Mouse (Mus musculus) cerebellum, adult 11-12 months (tissue): ENCODE measurements around the gene Synj2.

Source experiments
- DNase-seq: peaks from one replicate; pipeline ENCODE4 v3.0.0; 2022

Synj2 gene

DNA sequence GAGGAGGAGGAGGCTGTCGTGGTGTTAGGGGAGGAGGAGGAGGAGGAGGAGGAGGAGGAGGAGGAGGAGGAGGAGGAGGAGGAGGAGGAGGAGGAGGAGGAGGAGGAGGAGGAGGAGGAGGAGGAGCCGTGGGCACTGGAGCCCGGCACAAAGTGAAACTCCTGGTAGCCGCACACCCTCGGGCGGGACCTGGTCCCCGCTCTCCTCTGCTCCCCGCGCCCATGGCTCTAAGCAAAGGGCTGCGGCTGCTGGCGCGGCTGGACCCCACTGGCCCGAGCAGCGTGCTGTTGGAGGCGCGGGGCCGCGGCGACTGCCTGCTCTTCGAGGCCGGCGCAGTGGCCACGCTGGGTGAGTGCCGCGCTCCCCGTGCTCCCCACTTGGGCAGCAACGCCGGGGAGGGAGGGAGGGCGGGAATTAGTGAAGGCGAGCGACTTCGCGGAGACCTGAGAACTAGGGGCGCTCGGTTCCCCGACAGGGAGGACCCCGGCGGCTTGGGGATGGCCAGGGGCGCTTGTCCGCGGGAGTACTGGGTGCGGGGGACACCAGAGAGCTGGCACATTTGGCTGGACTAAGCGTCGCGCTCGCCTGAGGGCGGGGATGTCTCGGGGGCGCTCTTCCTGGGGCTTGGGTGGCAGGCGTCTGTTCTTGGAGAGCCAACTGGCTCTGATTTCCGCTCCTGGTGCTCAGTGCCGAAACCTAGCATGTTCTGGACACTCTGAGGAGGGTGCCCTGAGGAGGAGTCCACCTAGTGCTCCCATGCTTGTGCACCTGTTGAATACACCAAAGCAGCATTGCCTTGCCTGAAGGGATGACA lies at the start of gene Synj2:
Synj2 (plus strand) TSS at position 51 of the 814 bp plus-strand sequence.
- DNase-seq = peak; percentile 43

DNA sequence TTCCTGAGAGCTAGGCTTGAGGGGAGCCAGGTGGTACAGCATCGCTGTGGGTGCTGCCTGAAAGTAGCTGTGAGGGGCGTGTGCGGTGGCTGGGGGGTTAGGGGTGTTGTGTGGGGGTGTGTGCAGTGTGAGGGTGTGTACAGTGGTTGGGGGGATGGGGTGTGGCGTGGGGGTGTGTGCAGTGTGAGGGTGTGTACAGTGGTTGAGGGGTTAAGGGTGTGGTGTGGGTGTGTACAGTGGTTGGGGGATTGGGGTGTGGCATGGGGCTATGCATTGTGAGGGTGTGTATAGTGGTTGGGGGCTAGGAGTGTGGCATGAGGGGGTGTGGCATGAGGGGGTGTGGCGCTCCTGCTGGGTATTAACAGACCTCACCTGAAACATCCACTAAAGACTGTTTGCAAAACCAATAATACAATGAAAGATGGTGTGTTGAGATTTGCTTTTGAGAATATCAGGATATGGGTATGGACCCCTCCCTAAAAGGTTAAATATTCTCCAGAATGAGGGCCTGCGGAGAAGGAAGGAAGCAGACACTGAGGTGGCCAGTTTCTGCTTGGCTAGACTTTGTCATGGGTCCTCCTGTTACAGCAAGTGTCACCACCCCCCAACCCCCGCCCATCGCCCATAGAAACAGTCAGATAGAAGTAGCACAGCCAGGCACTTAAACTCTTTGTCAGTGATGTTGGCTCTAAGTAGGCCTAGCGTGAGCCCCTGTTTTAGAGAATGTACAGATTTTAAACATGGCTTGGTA lies 49.0 kb upstream of the Synj2 start:
- DNase-seq = no peak

DNA sequence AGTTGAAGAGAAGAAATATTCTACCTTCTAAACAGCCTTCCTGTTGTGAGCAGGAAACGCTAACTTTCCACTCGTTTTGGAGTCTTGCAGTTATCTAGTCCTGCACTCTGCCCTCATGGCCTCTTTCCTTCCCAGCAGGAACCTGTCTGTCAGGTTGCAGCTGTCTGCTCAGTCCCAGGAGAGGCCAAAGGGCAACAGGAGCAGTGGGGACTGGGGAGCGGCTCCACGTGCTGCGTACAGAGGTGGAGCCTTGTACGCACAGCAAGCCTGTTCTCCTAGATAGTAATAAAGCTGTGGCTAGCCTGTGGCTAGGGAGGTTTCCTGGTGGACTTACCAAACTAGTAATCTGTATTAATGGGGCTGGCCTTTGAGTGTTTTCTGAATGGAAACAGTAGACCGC lies 48.0 kb upstream of the Synj2 start:
- no peak for DNase-seq

DNA sequence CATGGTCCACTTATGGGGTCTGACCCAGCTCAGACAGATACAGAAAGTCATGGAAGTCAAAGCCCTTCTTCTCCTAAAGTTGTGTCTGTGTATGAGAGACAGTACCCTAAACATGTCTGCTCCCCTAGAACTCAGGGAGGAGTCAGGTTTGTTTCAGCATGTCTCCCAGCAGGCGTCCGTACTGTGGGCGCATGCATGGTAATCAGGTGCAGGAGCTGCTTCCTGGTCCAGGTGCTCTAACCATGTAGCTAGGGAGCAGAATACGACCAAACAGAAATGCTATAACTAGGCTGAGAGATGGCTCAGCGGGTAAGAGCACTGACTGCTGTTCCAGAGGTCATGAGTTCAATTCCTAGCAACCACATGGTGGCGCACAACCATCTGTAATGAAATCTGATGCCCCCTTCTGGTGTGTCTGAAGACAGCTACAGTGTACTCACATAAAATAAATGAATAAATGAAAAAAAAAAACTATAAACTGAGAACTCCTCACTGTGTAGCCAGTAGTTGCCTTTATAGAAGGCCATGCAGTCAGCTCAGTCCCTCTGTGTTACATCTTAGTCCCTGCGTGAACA lies 47.4 kb upstream of the Synj2 start:
- no peak for DNase-seq

DNA sequence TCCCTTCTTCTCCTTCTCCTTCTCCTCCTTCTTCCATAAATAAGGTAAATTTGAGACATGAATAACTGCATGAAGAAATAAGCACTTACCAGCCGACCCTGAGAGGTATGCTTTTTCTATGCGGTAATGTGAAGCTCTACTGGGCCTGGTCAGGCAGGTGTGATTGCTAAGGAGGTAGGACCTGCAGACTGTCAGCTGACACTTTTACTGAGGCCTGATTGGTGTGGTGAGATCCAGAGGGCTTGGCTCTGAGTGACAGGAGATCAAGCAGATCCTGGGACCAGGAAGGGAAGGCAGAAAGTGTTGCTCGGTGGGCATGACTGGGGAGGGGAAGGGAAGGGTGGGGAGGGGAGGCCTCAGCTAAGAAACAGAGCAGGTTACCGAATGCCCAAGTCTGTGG lies 45.0 kb upstream of the Synj2 start:
- DNase-seq = no peak

DNA sequence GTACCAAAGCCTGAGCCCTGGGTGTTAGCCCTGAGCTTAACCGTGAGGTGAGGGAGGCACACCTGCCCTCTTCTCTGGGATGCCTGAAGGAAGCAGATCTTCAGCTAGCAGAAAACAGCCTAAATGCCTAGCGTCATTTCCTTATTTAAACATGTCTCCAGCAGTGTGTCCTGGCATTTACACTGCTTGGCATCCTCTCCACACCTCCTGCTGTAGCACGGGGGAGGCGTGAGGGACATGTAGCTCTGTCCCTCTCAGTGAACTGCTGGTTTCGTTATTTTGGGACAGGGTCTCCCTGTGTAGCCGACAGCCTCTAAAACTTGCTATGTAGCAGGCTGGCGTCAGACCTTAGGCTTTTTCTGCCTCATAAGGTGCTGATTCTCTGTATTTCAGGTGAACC lies 44.5 kb upstream of the Synj2 start:
- DNase-seq = peak; percentile 26

DNA sequence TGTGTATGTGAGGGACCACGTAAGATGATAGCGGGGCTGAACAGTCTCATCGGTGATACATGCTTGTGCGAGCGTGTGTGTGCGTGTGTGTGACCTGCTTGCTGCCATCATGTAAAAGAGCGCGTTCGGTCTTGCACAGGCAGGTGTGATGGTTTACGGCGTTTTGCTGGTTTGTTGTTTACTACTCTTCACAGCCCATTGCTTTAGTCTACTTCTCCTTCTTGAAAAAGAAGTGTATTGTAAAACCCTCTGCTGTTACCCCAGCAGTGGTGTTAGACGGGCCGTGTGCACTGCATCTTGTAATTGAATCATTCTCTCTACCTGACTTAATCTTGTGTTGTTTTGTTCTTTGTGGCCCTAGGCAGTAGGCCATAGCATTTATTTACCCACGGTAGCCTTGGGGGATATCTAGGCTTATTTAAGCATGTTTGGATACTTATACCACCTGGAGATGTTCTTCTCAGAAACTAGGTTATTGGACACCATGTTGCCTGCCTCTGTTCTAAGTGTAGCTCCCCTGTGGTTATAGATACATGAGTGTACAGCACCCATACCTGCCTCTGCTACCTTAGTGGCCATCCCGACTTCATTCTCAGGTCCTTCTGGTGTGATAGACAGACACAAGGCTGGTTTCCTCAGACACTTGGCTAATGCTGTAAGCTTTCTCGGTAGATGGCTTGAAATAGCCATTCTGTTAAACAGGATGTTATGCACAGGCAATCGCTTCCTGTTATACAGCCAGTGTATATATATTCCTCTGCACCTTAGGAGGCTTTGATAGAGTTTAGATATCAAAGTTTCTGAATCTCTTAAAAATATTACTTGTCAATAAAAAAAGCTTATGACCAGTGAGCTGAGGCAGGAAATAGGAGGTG lies 43.5 kb upstream of the Synj2 start:
- no peak for DNase-seq

DNA sequence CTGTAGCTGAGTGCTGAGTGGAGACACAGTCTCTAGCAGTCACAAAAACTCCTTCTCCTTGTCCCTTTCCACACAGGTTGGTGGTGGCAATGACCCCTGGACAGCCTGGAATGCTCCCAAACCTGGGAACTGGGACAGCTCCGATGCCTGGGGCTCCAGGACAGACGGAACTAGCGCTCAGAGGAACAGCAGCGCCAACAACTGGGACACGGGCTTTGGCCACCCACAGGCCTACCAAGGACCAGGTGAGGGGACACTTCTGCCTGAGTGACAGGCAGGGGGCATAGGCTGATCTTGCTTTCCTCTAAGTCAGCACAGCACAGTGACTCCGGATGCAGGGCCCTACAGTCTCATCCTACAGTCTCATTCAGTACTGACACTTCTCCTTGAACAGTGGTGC lies 41.8 kb upstream of the Synj2 start:
- no peak for DNase-seq

DNA sequence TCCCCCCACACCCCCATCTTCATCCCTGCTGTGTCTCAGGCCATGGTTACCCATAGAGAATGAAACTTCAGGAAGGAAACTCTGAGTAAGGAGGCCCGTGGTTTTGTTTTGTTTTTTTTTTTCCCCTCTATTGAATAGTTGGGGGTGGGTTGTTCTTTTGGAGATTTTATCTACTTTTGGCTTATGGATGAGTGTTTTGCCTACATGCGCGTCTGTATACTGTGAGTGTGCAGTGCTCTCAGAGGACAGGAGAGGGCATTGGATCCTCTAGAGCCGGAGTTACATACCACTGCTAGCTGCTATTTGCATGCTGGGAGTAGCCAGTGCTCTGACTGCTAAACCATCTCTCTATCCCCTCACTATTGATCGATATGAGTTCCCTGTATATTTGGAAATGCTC lies 39.7 kb upstream of the Synj2 start:
- no peak for DNase-seq

DNA sequence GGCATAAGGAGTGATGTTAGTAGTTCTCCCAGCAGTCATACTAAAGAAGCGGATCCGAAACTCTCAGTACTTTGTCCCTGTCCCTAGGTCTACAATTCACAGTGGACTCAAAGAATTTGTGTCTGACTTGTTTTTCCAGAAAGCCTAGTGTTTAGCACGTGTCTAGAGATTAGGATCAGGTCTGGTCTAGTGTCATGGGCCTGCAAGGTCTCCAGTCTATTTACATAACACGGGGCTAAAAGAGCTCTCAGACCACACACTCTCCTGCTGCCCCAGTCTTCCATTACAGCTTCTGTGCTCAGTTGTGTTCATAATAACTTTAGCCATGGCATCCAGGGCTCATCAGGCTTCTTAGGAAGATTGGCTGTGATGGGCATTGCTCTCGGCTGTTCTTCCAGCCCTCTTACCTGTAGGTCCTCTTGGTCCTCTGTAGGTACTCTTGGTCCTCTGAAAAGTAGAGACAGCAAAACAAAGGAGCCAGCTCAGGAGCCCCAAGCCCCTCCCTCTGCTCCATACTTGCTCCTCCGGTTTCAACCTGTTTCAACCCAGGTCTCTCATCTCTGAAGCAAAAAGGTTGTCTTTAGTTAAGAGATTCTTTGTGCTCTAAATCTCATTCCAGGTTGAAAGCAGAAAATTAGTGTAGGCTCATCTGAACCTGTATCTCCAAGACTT lies 37.3 kb upstream of the Synj2 start:
- DNase-seq = no peak

DNA sequence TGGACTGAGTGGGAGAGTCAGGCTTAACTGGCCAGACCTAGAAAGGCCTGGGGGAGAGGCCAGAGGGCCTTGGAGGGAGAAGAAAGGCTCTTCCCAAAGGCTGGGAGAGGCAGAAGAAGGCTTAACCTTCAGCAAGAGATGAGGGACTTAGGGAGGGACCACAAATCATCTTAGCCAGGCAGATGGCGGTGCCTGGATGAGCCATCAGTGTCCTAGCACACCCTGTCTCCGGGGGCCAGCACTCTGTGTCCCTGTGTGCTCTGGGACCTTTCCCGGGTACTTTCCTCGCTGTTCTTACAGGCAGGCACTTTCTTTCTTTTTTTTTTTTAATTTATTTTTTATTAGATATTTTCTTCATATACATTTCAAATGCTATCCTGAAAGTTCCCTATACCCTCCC lies 31.4 kb upstream of the Synj2 start:
- no peak for DNase-seq

DNA sequence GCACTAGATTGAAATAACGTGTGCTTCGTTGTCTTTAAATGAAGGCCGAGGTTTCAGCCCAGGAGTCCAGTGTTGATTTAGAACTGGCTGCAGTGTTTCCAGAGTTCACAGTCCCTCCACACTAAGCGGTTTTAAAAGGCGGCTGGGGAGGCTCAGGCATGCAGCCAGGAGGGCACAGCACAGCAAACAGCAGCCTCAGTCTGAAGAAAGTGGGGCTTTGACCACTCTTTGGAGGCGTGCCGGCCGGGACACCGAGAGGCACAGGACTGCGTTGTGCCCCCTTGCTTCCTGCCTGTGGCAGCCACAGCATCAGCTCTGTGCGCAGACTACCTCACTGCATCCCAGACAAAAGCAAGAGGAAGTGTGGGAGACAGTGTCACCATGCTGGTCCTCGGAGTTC lies 29.5 kb upstream of the Synj2 start:
- DNase-seq = peak; percentile 27

DNA sequence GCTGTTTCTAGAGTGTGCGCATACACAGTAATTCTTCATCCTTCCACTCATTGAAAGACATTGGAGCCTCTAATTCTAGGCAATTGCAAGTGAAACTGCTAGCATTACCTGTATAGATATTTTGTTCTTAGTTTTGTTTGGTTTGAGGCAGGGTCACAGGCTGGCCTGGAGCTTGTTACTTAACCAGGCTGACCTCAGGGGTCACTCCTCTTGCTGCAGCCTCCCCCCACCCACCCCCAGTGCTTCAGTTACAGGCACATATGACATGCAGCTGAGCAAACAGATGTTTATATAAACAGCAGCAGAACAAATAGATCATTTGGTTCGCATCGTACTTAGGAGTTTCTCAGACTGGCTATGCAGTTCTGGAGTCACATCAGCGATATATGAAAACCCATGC lies 28.3 kb upstream of the Synj2 start:
- DNase-seq = no peak

DNA sequence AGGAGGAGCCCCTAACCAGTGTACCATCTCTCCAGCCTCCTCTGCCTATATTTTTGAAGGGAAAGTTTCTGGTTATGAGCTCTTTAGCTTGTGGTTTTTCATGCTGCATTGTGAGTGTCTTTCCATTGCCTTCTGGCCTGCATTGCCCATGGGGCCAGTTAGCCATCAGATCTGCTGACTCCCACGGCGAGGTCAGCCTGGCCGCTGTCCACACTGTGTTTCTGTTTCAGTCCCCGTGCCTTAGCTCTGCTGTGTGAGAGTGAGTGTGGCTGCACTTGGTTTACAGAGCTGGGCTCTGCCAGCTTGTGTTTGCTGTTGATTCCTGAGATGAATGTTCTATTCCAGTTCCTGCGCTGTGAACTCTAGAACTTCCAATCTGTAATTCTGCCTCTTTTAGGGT lies 26.9 kb upstream of the Synj2 start:
- DNase-seq = no peak

DNA sequence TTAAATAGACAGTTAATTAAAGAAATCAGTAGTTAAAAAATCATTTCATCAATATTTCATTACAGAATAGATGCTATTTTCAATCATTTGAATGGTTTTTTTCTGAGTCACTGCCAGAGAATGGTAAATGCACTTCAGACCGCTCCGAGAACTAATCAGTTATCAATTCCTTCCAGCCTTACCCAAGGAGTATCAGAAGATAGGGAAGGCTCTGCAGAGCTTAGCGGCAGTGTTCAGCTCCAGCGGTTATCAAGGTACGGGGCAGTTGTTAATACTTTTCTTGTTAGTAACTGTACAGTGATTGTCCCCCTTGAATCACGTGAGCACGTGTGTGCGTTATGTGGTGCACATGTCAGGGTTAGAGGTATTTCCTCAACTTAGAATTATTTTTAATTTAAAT lies 19.1 kb upstream of the Synj2 start:
- no peak for DNase-seq

DNA sequence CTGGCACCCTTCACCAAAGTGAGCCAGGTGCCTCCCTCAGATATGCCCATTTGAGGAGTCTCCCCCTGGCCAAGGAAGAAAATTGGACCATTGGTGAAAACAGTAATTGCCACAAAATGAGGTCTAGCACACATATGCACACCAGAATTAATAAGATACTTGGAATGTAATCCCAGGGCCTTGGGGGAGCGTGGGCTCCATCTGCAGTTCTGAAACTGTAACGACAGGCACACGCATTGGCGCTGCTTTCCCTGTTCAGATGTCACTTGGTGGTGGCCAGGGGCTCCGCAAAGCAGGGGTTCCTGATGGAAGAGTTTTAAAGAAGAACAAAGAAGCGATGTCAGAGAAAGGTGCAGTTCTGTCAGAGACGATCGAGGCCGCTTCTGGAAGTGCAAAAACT lies 17.8 kb upstream of the Synj2 start:
- no peak for DNase-seq

DNA sequence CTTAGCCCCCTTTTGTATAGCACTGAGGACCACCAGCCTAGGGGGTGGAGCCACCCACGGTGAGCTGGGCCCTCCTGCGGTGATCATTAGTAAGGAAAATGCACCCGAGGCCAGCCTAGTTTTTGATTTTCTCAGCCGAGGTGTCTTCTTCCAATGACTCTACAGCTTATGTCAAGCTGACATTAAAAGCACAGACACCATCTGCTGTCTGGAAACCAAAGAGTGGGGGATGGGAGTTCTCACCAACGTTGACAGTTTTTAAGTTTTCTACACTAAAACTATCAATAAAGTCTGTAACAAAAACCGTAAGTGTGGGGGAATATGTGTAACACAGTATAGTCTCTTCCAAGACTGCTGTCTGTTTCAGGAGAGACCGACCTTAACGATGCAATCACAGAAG lies 16.8 kb upstream of the Synj2 start:
- no peak for DNase-seq

DNA sequence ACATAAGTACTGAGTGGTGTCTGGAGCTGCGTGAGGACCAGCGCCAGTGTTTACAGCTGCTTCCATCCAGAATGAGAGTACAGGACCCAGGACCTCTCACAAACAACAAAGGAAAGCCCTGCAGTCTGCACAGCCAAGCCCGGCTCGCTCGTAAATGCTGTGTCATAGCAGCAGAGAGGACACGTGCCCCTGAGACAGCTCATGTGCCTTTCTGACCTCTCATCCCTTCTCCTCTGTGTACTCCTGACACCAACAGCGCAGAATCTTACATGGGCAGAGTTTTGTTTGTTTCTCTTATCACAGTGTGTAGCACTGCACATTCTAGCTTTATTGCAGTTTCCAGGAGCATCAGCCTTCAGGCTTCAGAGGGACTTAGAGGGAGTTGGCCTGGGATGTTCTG lies 14.4 kb upstream of the Synj2 start:
- DNase-seq = no peak

DNA sequence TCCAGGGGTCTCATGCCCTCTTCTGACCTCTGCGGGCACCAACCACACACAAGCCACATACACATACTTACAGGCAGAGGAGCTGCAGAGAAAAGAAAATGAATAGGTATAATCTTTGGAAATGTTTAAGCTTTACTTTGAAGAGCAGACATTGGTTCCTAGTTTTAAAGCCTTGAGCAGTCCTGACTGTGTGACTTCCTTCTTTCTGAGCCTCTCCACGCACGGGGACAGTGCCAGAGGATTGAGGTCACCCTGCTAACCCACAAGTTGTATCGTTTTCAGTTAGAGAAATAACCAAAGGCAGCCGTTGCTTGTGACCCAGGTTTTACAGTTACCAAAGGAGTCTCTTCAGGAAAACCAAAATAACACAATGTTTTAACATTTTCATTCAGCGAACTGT lies 12.0 kb upstream of the Synj2 start:
- no peak for DNase-seq

DNA sequence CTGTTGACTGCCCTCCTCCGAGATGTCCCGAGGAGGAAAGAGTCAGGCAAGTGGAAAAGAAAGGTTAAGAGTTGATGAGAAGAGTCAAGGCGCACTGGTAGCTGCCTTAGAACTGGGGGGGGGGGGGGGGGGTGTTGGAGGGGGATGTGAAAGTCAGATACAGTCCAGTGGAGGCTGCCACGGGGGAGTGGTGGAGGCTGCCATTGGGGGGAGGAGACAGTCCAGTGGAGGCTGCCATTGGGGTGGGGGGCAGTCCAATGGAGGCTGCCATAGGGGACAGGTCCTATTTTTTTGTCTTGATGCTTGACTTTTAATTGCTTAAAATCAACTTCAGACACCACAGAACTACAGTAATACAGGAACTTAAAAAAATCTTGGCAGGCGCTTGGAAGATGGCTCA lies 8.9 kb upstream of the Synj2 start:
- DNase-seq = no peak

DNA sequence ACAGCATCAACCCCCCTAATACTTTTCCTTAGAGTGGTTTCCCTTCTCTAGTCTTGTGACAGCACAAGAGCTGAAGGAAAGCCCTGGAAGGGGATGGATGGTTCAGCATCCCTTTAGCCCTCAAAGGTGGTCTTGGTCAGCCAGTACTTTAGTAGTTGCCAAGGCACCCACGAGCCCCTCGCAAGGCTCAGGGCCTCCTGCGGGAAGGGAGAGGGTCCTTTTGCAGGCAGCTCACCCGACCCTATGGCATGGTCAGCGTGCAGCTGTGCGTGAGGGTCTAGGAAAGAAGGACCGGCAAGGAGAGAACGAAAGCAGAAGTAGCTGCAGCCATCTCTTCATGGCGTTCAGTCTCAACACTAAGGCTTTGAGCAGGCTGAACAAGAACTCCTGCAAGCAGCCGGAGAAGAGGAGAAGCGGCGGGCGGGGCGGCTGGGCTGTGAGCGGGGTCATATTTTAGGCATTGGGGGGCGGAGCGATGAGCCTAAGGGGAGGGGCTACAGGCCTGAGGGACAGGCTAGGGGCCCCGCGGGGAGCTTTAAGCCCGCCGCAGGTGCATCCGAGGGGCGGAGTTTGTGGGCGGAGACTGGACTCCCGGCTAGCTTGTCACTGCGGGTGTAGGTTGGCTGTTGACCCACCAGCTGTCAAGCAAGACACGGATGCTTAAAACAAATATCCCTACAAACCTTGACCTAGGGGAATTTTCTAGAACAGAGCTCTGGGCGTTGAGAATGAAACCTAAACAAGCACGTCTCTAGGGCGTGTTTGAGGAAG lies 6.3 kb upstream of the Synj2 start:
- DNase-seq = peak; percentile 74

DNA sequence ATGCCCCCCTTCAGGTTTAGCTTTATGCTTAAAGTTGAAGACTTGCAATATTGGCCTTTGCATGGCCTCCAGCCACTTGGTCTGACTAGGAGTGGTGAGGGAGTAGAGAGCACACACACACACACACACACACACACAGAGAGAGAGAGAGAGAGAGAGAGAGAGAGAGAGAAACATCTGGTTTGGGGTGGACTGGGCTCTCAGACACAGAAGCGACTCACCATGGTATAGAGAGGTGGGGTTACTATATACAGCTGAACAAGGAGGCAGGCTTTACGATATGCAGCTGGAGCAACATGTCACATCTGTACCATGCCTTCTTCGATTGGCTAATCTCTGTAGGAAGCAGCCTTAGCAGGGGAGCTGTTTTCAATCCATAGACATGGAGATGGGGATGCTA lies 5.4 kb upstream of the Synj2 start:
- no peak for DNase-seq
